Mouse (Mus musculus): ENCODE measurements around the gene Hcfc2. TPM values are rescaled to one million over a fixed set of nuclear protein-coding genes. Genes with fewer than 3 reads are reported as not detected.

The Hcfc2 gene
- total RNA-seq, 2 experiments from 2014 or later = 28.5 to 32.5 TPM

DNA sequence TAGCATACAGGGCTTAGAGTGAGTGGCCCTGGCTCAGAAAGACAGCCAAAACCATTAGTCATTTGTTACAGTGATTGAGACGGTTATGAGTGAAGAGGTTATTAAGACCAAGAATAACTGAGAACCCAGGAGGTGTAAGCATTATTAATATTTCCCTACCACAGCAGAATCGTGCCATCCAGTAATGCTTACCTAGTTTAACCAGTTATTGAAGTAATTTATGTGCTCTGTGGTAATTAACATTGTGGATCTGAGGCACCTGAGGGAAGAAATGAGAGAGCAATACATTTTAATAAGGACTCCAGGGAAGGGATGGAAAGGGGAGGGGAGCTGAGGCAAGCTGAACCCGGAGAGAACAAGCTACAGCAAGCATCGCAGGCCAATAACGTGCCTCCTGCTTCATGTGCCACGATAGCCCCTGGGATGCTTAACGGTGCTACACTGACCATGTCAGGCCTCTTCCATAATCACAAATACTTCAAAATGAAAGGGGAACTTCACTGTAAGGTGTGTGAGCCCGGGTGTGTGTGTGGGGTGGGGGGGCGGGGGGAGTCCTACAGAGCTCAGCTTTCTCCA is 75.7 kb downstream of the Hcfc2 start:
- no peak for DNase-seq

DNA sequence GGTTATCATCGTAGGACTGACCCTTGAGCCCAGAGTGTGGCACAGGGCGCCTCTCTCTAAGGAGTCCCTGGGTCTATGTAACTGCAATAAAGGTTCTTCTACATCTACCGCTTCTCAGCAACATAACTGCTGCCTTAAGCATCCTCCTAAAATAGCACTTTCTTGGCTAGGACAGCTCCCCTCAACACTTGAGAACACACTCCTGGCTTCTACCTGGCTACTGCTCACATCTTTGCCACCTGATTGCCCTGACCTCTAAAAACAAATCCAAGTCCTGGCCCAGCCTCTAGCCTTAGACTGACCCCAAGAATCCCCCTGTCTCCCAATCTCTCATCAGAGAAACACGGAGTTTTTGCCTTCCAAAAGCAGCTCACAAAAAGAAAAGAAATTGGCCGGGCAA is 78.9 kb downstream of the Hcfc2 start:
- no peak for DNase-seq

DNA sequence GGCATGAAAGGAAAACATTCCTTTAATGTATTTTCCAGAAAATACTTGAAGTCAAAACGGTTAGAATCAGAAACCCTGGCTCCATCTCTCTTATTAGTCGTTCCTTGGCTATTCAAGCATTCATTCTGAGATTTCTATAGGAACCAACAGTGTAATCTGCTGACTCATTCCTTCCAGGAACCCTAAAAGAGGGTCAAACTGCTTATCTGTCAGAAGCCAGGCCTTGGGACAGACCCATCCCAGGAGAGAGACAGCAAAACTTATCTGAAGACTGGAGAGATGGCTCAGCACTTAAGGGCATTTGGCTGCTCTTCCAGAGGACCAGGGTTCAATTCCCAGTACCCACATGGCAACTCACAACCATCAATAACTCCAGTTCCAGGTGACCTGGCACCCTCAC is 81.1 kb downstream of the Hcfc2 start:
- no peak for DNase-seq

DNA sequence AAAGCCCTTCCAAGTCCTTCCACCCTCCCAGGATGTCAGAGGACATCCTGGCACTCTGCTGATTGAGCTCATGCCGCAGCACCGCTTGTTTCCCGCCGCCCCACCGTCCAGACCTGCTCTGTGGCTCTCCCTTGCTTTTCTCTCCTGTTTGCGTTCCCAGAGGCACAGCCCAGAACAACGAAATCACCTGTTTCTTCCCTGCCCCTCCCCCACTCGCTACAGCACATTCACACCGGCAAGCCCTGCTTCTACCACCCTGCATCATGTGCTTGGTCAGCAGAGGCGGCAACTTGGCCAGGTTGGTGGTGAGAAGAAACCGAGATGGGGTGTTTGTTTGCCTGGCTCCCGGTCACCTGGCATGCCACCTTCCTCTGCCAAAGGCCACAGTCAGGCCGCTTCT is 81.9 kb downstream of the Hcfc2 start:
- peak in 1 of 2 experiments; percentile 15 for DNase-seq

DNA sequence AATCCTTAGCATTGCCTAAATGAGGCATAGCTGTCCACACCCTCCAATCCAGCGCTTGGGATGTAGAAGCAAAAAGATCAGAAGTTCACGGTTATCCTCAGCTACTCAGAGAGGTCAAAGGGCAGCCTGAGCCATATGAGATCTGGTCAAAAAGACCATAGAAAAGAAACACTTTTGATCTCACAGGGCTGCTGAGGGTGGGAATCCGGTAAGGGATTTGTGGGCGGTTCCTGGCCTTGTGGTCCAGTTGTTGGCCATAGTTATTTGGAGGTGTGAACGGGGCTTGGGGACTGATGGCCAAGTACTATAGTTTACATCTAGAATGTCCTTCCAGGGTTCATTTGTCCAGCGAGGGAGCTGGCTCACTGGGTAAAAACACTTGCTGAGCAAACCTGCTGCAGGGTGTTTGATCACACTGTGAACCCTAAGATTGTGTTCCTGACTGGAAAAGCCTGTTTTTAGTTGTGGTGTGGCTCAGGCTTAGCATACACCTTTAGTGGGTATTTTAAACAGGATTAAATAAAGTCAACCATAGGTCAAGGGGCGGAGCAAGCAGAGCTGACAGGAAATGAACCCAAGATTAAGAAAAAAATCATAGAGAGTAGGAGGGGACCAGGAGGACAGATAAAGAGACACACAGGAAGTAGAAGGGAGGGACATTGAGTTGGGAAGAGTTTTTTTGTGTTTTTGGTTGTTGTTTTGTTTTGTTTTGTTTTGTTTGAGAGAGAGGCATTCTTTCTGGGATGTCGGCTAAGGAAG is 83.0 kb downstream of the Hcfc2 start:
- DNase-seq = no peak

DNA sequence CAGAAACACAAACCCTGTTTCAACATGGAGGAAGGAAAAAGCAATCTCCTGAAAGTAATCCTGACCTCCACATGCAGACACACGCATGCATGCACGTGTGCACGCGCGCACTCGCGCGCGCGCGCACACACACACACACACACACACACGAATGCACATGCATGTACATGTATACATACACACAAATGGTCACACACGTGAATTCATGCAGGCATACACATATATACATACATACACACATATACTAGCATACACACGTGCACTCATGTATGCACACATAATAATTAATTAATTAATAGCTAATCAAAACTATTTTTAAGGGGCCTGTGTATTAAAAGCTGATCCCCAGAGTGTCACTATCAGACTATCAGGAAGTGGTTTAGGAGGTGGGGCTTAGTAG is 83.9 kb downstream of the Hcfc2 start:
- no peak for DNase-seq

DNA sequence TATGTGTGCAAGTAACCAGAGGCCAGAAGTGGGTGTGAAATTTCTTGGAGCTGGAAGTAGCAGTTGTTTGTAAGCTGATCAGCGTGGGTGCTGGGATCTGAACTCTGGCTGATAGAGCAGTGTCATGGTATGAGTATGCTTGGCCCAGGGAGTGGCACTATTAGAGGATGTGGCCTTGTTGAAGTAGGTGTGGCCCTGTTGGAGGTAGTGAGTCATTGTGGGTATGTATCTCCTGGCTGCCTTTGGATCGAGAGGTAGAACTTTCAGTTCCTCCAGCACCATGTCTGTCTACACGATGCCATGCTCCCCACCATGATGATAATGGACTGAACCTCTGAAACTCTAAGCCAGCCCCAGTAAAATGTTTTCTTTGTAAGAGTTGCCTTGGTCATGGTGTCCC is 84.4 kb downstream of the Hcfc2 start:
- DNase-seq = no peak

DNA sequence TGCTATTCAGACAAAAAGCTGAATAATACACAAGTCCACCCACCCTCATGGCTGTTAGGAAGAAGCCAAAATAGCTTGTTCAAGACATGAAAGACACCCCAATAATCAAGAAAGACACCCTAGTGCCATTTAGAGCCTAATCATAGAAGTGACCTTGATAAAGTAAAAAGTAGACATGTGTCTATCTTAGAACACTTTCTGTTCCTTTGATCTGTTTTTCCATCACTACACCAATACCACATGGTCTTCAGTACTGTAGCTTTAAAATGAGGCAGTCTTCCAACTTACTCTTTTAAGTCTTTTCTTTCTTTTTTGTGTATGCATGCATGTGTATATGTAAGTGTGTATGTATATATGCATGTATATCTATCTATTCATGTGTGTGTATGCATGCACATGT is 84.9 kb downstream of the Hcfc2 start:
- DNase-seq = no peak

DNA sequence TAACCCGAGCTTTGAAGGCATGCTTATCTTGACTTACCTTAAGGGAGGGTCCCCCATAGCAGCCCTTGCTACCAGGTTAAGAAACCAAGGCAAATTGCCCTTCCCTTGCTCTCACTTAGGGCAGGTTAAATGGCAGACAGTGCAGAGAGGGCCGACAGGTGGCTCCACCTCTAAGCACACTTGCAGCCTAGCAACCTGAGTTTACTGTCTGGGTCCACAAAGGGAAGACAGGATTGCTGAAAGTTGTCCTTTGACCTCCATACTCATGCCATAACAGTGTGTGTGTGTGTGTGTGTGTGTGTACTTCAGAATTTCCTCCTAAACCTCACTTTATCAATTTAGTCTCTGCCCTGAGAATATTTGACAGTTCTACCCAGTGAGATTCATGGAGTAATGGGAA is 86.5 kb downstream of the Hcfc2 start:
- DNase-seq = no peak

DNA sequence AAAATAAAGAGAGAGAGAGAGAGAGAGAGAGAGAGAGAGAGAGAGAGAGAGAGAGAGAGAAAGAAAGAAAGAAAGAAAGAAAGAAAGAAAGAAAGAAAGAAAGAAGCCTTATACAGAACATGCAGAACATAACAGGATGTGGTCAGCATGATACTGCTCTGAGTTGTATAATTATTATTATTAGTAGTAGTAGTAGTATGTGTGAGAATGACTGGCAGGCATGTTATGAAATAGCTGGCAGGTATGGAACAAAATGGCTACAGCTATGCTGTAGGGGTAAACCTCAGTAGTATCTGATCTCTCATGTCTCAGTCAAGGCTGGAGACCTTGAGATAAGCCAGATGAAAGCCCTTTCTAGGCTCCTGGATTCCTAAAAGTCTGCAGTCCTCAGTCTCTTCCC is 93.2 kb downstream of the Hcfc2 start:
- no peak for DNase-seq

DNA sequence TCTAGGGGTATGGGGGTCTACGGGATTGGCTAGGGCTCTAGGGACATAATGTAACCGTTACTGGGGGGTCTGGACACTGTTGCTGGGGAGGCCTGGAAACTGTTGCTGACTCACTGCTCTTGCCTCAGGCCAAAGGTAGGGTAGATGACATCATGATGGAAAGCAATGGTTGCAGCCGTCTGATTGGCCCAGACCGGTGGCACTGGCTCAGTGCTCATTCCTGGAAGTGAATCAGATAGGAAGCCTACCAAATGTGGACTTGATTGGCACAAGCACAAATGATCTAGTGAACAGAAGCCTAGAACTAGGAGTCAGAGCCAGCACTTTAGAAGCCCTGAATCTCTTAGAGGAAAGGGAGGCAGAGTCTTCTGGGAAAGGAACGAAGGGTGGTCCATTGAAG is 94.5 kb downstream of the Hcfc2 start:
- no peak for DNase-seq

DNA sequence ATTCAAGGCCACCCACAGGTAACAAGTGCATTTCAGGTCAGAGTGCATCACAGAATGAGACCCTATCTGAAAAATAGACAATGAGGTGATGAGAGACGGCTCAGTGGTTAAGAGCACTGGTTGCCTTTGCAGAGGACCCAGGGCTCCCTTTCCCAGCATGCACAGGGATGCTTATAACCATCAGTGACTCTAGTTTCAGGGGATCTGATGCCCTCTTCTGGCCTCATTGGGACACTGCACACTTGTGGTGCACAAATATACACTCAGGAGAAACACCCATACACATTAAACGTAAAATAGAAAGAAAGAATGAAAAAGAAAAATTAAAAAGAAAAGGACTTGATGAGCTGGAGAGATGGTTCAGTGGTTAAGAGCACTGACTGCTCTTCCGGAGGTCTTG is 95.8 kb downstream of the Hcfc2 start:
- no peak for DNase-seq

Other genes with a start within 250 kb of the Hcfc2 start
- gene Gm1553, start 203.5 kb upstream of the Hcfc2 start, total RNA-seq (2021) = not detected
- gene 1190007I07Rik, start 72.9 kb upstream of the Hcfc2 start, total RNA-seq (2021) = 10 to 100 TPM; 23.4 to 26.6 TPM
- gene Tdg, start 66.3 kb upstream of the Hcfc2 start, total RNA-seq (2021) = 10 to 100 TPM; 30.2 to 31.8 TPM
- 1 to 10 TPM; 1.7 to 2.4 TPM for gene Glt8d2, start 5.5 kb upstream of the Hcfc2 start, total RNA-seq (2021)
- gene Nfyb, start 68.0 kb downstream of the Hcfc2 start, total RNA-seq (2021) = 10 to 100 TPM; 19.4 to 19.6 TPM
- gene Txnrd1, start 137.8 kb downstream of the Hcfc2 start, total RNA-seq (2021) = 100 to 1,000 TPM; 103 to 122 TPM
- 1 to 10 TPM; 1.9 to 2.5 TPM for gene Eid3, start 170.5 kb downstream of the Hcfc2 start, total RNA-seq (2021)